Mouse (Mus musculus) forebrain, embryonic 10.5 days (tissue): Measurements from ENCODE around the gene Tex12. TPM values are rescaled to one million over a fixed set of nuclear protein-coding genes. Genes with fewer than 3 reads are reported as not detected.
A peak's percentile ranks its signal among the peaks of the same experiment; 100 is the strongest.

Source experiments
- DNase-seq: peaks from one replicate; pipeline ENCODE4 v3.0.0-alpha.2; 2017; ENCODE audit warnings: low spot score; ENCODE audit errors: extremely low spot score
- H3K27ac ChIP-seq: fragments of 300-500 bp; sonication (generic); 2 replicates; pipeline ENCODE4 v1.5.1; 2016; ENCODE audit warnings: mild to moderate bottlenecking
- H3K27me3 ChIP-seq: fragments of 300-500 bp; sonication (generic); 2 replicates; pipeline ENCODE4 v1.6.1; 2016; ENCODE audit warnings: mild to moderate bottlenecking; ENCODE audit not compliant: poor library complexity, severe bottlenecking
- H3K36me3 ChIP-seq: fragments of 300-500 bp; sonication (generic); replicated peaks from 2 replicates; pipeline ENCODE4 v1.6.1; 2016; ENCODE audit warnings: mild to moderate bottlenecking, moderate library complexity
- H3K4me1 ChIP-seq: fragments of 300-500 bp; sonication (generic); 2 replicates; pipeline ENCODE4 v1.6.1; 2016
- H3K4me3 ChIP-seq: fragments of 300-500 bp; sonication (generic); 2 replicates; pipeline ENCODE4 v1.5.1; 2016; ENCODE audit warnings: mild to moderate bottlenecking, moderate library complexity
- H3K9me3 ChIP-seq: fragments of 300-500 bp; sonication (generic); 2 replicates; pipeline ENCODE4 v1.6.1; 2016; ENCODE audit warnings: mild to moderate bottlenecking, moderate library complexity
- WGBS: fragments of 180-500 bp; shearing (Covaris S2); methylation state at CpG from one replicate; pipeline ENCODE4 v1.1.7; 2016; 5-methylcytosine and 5-hydroxymethylcytosine counted together
- polyA plus RNA-seq: library from polyadenylated mRNA; unstranded; fragments of >200 nt; fragmentation: Nextera tagmentation; extraction: Ambion mirVana; gene quantifications from 2 replicates; pipeline ENCODE4 v1.2.1, GENCODE M21; 2016

Tex12 gene
- polyA plus RNA-seq: 0.17 TPM in 1 of 2 replicates, not detected in the other

DNA sequence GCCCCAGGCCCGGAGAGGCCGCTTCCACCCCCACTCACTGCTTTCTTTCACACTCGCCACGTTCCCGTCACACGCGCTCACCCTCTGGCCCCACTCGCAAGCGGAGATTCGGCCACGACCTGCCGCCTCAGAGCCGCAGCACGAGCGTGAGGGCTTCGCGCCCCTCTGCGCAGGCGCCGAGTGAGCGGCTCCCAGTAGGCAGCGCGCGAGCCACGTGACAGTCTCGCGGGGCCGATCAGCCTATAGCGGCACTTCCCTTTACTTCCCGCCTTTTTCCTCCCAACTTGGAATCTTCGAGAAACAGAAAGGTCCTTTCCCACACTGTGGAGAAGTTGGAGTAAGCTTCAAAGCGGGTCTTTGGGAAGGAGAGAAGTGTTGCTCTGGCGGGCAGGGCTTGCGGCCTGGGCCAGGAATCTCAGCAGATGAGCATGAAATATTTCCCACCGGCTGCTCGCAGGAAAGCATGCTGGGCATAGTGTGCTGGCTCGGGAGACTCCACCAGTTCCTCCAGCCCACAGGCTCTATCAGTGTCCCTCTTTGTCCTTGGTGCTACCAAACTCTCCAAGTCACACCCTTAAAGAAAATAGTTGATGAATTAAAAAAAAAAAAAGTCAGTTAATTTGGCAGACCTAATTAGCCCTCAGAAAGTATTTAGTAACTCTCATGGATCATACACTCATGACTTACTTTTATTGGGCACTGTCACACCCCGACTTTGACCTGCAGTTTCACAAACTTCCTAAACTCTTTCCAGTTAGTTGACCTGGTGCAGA is at the start of gene Tex12:
Gene Tex12 (minus strand): TSS at position 181 of the 773 bp plus-strand sequence.
- peaks cover 3% of the 10 kb centered on the region; the same call in 1 of the 2 replicates for H3K9me3 ChIP-seq
- no peaks in the 10 kb centered on the region for H3K27me3 ChIP-seq
- no peak within 1 kb of the TSS for H3K4me3 ChIP-seq
- 89% methylated on average over 38 of the region's 38 CpGs for WGBS
- no peaks in the 10 kb centered on the region for H3K36me3 ChIP-seq
- DNase-seq: no peak
- H3K4me1 ChIP-seq: no peaks in the 10 kb centered on the region
- no peak within 1 kb of the TSS for H3K27ac ChIP-seq

DNA sequence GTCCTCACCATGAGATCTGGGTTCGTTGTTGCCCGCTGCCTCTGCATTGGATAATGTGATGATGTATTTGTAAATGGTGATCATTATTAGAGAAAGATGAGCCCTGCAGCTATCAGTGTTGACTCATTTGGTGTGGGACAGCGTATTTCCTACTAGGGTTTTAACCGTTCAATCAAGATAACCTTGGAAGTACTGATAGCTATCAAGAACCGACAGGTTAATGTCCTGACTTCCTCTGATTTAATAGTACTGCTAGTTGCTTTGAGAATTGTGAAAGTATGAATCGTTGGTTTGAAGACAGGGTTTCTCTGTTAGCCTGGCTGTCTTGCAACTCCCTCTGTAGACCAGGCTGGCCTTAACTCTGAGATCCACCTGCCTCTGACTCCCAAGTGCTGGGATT is 43.2 kb upstream of the Tex12 start:
- DNase-seq: no peak
- H3K27me3 ChIP-seq: no peaks in the 10 kb centered on the region
- peak overlapping the region; percentile 96 for H3K27ac ChIP-seq
- peaks cover 30% of the 10 kb centered on the region for H3K4me1 ChIP-seq
- peaks cover 56% of the 10 kb centered on the region for H3K36me3 ChIP-seq
- no peaks in the 10 kb centered on the region for H3K9me3 ChIP-seq
- 8% methylated on average over 6 of the region's 6 CpGs for WGBS
- H3K4me3 ChIP-seq: peak overlapping the region; percentile 92

DNA sequence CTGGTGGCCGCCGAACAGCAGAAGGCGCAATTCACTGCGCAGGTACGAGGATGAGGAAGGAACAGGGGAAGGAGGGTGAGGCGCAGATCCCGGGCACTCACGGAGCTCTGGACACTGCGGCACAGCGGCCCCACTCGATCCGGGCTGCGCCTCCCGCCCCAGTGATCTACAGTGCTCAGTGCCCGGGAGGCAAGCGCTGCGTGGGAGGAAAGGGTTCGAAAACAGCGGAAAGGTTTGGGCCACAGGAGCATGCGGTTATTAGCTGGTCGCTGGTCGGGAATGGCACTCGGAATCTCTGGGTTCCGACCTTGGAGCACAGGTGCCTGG is 42.8 kb upstream of the Tex12 start:
- no peaks in the 10 kb centered on the region for H3K9me3 ChIP-seq
- H3K27me3 ChIP-seq: no peaks in the 10 kb centered on the region
- peak overlapping the region; percentile 92 for H3K4me3 ChIP-seq
- peaks cover 56% of the 10 kb centered on the region for H3K36me3 ChIP-seq
- H3K4me1 ChIP-seq: peaks cover 30% of the 10 kb centered on the region
- WGBS: under 1% methylated on average over 24 of the region's 24 CpGs
- H3K27ac ChIP-seq: peak overlapping the region; percentile 96
- no peak for DNase-seq

DNA sequence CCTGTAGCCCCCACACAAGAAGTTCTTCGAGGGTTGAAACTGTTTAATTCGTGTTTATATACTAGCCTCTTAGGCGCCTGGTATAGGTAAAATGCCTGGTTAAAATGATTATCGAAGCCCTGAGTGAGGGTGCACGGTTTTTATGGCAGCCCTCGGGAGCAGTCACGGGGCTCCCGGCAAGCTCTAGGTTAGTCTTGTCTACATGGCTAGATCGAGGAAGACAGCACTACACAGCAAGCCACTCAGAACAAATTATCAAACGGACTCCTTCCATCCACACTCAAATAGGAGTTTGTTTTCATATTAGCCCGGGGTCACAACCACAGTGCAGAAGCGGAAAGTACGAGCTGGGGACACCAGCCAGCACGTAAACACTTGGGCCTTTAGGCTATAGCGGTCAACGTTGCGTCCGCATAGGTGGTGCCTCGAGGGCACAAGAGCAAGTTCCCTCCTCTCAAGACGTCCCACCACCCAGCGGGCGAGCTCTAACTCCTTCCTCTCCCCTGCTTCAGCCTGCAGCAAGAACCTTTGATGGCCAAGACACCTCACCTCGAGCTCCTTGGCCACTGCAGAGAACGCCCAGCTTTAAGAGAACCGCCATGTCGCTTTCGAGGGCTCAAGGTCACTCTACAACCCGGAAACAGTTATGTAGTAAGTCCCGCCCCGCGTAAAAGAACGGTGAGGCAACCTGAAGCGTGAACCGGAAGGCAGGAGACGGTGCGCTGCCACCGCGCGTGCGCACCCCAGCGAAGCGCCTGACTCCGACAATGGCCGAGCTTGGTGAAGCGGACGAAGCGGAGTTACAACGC is 42.3 kb upstream of the Tex12 start, which contains the start of the genes Sdhd and Timm8b:
Gene Sdhd (minus strand): TSS at position 624 of the 809 bp plus-strand sequence.
Gene Timm8b (plus strand): TSS at position 722 of the 809 bp plus-strand sequence.
- H3K36me3 ChIP-seq: peaks cover 56% of the 10 kb centered on the region

DNA sequence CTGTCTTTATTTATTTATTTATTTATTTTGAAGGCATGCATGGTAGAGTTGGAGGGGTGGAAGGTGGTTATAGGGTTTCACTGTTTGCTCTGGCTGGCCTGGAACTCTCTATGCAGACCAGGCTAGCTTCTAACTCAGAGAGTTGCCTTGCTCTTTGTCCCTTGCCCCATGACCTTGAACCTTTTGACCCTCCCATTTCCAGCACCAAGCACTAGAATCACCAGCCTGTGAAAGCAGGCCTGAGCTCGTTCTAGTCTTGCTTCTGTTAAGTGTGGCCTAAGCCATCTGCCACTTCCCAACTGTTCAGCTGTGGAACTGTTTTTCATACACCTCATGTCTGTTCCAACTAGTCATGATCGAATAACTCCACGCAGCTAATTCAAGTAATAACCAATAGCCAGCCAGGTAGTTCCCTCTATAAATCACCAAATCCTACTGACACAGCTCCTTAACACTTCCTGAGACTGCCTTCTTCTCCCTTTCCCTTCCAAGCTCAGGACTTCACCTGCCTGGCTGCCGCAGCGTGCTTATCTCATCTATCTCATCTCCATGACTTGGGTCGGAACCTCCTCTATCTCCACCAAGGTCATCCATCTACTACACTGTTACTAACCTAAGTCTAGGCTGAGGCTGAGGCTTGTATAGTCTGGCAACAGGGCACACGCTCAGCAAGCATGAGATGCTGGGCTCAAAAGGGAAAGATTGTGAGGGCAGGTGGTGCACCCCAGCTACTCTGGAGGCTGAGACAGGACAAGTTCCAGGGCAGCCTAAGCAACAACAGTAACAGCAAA is 41.1 kb upstream of the Tex12 start:
- peaks cover 30% of the 10 kb centered on the region for H3K4me1 ChIP-seq
- no peak for DNase-seq
- no peaks in the 10 kb centered on the region for H3K27me3 ChIP-seq
- no peaks in the 10 kb centered on the region for H3K9me3 ChIP-seq
- peaks cover 56% of the 10 kb centered on the region for H3K36me3 ChIP-seq
- H3K27ac ChIP-seq: no peak overlapping the region
- 89% methylated on average over 7 of the region's 7 CpGs for WGBS
- peak overlapping the region; percentile 92 for H3K4me3 ChIP-seq

More for the DNA sequence above, 42.3 kb upstream of the Tex12 start, which contains the start of the genes Sdhd and Timm8b:
- peaks cover 30% of the 10 kb centered on the region for H3K4me1 ChIP-seq
- DNase-seq: peak; percentile 94
- H3K27me3 ChIP-seq: no peaks in the 10 kb centered on the region
- H3K4me3 ChIP-seq: peak within 1 kb of the TSS; percentile 92
- under 1% methylated on average over 48 of the region's 48 CpGs for WGBS
- H3K27ac ChIP-seq: peak within 1 kb of the TSS; percentile 96
- no peaks in the 10 kb centered on the region for H3K9me3 ChIP-seq

DNA sequence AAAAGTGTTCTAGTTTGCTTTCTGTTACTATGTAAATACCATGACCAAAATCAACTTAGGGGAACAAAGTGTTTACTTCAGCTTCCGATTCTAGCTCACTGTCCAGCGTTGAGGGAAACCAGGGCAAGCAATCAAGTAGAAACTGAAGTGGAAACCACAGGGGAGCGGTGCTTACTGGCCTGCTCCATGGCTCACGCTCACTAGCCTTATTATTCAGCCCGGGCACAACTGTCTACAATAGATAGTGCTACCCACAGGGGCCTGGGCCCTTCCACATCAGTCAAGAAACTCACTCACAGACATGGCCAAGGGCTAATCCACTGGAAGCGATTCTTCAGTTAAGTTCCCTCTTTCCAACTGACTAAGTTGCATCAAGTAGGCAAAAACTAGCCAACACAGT is 40.4 kb upstream of the Tex12 start:
- WGBS: 92% methylated on average over 6 of the region's 6 CpGs
- H3K4me3 ChIP-seq: no peak overlapping the region
- no peak for DNase-seq
- H3K9me3 ChIP-seq: no peaks in the 10 kb centered on the region
- no peaks in the 10 kb centered on the region for H3K27me3 ChIP-seq
- peaks cover 56% of the 10 kb centered on the region for H3K36me3 ChIP-seq
- H3K4me1 ChIP-seq: peaks cover 30% of the 10 kb centered on the region
- no peak overlapping the region for H3K27ac ChIP-seq

DNA sequence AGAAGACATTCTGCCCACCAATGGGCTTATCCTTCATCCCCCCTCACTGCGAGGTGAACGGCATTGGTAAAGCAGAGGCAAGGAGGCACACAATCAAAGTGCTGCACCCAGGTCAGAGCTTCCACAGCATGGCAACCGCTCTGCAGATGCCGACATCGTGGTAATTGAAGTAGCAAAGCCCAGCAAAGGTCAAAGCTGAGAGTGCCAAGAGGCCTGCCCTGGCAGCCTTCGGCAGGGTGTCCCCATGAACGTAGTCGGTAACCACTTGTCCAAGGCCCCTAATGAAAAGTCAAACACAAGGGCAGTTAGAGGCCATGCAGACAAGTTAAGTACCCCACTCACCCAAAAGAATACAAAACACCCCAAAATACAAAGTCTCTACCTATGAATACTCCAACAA is 35.8 kb upstream of the Tex12 start:
- Histone ChIP-seq H3K27me3 (no peaks in the 10 kb centered on the region), H3K9me3 (no peaks in the 10 kb centered on the region), H3K4me1 (peaks cover 7% of the 10 kb centered on the region), H3K36me3 (peaks cover 62% of the 10 kb centered on the region), H3K27ac (no peak overlapping the region), H3K4me3 (no peak overlapping the region)
- DNase-seq: no peak
- WGBS: 95% methylated on average over 8 of the region's 8 CpGs

DNA sequence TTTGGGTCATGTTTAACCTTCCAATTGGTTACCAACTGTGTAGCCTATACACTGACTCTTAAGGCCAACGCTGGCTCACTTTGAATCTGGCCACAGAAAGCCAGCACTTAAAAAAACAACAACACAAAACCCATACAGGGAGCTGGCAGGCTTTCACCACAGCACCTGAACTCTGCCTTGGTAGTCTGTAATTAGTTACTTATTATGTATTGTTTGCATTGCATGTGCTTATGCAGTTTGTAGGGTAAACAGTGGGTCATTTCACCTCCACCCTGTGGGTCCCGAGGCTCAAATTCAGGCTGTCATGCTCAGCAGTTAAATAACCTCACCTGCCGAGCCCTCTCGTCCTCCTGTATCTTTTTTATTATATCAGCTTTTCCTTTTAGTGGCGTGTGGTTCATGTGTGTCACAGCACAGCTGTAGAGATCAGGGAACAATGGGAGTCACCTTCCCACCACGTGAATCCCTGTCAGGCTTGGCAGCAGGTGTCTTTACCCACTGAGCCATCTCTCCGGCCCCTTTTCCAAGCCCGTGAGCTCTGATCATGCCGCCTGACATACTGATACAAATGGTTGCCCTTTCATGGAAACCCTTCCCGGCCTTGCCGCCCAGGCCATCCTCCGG is 33.8 kb upstream of the Tex12 start:
- peaks cover 55% of the 10 kb centered on the region for H3K36me3 ChIP-seq
- no peak for DNase-seq
- WGBS: 86% methylated on average over 12 of the region's 12 CpGs
- H3K27ac ChIP-seq: no peak overlapping the region
- no peaks in the 10 kb centered on the region for H3K4me1 ChIP-seq
- no peak overlapping the region for H3K4me3 ChIP-seq
- H3K27me3 ChIP-seq: no peaks in the 10 kb centered on the region
- no peaks in the 10 kb centered on the region for H3K9me3 ChIP-seq

DNA sequence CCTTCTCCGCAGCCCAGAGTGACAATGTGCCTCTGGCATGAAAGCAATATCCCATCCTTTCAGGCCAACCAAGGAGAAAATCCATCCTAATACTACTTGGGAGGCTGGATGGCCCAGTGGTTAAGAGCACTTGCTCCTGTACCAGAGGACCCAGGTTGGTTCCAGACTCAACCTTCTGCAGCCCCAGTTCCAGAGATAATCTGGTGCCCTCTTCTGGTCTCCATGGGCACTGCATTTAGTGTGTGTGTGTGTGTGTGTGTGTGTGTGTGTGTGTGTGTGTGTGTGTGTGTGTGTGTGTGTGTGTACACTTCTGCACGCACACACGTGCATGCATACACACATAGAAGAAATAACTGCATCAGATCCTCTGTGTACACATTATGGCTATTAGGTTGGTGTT is 32.4 kb upstream of the Tex12 start:
- DNase-seq: peak; percentile 19
- Histone ChIP-seq H3K9me3 (no peaks in the 10 kb centered on the region), H3K27ac (no peak overlapping the region), H3K4me3 (no peak overlapping the region), H3K36me3 (peaks cover 41% of the 10 kb centered on the region), H3K4me1 (no peaks in the 10 kb centered on the region), H3K27me3 (no peaks in the 10 kb centered on the region)
- 87% methylated on average over 3 of the region's 3 CpGs for WGBS

DNA sequence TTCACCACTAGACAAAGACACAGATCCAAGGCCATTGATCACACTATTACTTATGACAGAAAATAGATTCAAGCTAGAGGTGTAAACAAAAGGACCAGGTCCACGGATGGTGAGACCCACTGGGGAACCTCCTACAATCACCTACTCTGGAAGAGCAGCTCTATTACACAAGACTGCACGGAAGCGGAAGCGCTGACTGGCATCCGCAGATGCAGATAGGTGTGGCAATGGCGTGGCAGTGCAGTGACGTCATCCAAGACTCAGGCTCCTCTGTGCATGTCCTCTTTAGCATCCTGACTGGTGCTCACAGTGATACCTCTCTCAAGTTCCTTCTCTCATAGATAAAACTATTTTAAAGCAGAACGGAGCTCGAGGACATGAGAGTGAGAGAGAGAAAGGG is 31.8 kb upstream of the Tex12 start:
- DNase-seq: no peak
- peaks cover 36% of the 10 kb centered on the region for H3K36me3 ChIP-seq
- no peak overlapping the region for H3K27ac ChIP-seq
- H3K9me3 ChIP-seq: no peaks in the 10 kb centered on the region
- H3K4me1 ChIP-seq: no peaks in the 10 kb centered on the region
- WGBS: 88% methylated on average over 9 of the region's 9 CpGs
- H3K4me3 ChIP-seq: no peak overlapping the region
- H3K27me3 ChIP-seq: no peaks in the 10 kb centered on the region

DNA sequence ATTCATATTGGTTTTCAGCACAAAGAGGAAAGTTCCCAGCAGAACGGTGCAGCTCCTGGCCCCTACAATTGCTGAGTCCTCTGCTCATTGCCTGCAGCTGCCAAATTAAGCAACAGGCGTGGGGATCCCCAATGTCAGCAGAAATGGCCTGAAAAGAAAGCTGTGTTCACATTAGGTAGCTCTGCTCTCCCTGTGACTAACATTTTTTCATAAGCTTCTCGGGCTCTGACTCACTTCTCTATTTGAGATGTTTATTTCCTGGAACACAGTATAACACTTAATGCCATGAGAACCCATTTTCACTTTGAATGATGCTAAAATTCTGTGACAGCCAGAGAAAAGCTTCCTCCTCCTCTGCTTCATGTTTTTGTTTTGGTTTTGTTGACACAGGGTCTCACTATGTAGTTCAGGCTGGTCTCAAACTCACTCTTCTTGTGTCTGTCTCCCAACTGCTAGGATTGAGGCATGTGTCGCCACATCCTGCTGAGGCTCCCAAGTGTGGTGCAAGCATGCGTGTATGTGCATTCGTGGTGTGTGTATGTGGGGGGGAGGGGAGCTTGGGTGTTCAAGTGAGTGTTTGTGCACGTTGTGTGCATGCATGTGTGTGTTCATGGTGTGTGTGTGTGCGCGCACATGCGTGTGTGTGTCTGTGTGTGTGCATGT is 29.9 kb upstream of the Tex12 start:
- no peaks in the 10 kb centered on the region for H3K27me3 ChIP-seq
- no peak overlapping the region for H3K27ac ChIP-seq
- DNase-seq: no peak
- no peaks in the 10 kb centered on the region for H3K9me3 ChIP-seq
- no peaks in the 10 kb centered on the region for H3K4me1 ChIP-seq
- peaks cover 16% of the 10 kb centered on the region for H3K36me3 ChIP-seq
- no peak overlapping the region for H3K4me3 ChIP-seq
- WGBS: 84% methylated on average over 10 of the region's 10 CpGs

DNA sequence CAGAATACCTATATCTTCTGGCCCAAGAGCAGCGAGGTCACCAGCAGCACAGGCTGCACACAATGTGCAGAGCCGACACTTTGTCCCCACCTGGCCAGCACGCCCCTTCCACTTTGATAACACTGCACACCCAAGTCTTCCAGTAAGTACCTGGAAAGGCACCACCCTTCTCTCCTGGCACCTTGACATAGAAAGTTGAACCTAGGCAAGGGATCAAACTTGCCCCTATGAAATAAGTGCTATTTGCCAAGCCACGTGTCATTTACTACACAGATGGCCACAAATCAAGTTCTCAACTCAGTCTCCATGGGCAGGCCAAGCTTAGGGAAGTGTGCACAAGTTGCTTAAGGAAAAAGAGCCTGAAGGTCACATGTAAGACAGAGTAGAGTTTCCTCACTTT is 25.8 kb upstream of the Tex12 start:
- Histone ChIP-seq H3K4me3 (no peak overlapping the region), H3K27ac (no peak overlapping the region), H3K27me3 (no peaks in the 10 kb centered on the region), H3K4me1 (no peaks in the 10 kb centered on the region), H3K9me3 (no peaks in the 10 kb centered on the region), H3K36me3 (no peaks in the 10 kb centered on the region)
- WGBS: 81% methylated on average over 4 of the region's 4 CpGs
- DNase-seq: no peak
